Mouse (Mus musculus): Measurements from ENCODE around the gene Acr. TPM values are rescaled to one million over a fixed set of nuclear protein-coding genes. Genes with fewer than 3 reads are reported as not detected.

Acr gene
- polyA plus RNA-seq, 1 experiment from 2014 or later = 2.5 TPM

DNA sequence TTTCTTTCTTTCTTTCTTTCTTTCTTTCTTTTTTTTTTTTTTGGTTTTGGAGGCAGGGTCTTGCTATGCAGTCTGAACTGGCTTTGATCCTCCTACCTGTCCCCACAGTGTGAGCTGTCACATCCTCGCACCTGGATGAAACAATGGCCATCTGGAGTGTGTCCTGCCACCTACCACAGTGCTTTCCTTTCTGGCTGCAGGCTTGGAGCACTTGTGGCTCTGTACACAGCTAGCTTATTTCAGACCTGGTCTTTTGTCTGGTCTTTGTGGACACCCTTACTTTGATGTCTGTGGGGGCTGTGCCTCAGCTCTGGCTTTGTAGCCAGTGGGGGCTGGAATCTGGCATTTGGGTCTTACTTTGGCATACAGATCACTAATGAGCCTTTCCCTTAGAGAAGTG lies 16.4 kb upstream of the Acr start:
- Histone ChIP-seq H3K9me3 (no peaks in the 10 kb centered on the region), H3K4me1 (replicated peaks) (peaks cover 28% of the 10 kb centered on the region), H3K27ac (no peak overlapping the region), H3K9ac (replicated peaks) (no peak overlapping the region), H3K36me3 (peaks cover 36% of the 10 kb centered on the region), H3K4me2 (replicated peaks) (no peak overlapping the region), H3K4me3 (replicated peaks) (no peak overlapping the region), H3K27me3 (peaks cover 36% of the 10 kb centered on the region)
- no peak for ATAC-seq
- 92% methylated on average over 1 of the region's 1 CpGs for WGBS

DNA sequence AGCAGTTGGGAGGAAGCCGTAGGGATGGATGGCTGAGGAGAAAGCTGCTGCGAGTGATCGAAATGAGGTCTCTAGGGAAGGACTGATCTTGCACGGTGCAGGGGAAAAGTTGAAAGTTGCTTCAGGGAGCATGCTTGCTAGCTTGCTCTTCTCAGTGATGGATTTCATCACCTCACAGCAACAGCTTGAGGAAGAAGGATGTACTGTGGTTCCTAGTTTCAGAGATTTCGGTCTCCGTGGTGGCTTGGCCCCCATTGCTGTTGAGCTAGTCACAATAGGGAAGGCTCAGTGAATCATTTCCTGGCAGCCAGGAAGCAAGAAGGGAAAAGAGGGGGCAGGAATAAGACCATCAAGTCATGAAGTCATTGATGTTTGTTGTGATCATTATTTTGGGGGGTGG lies 12.5 kb upstream of the Acr start:
- Histone ChIP-seq H3K4me1 (replicated peaks) (peaks cover 25% of the 10 kb centered on the region), H3K4me2 (replicated peaks) (no peak overlapping the region), H3K9ac (replicated peaks) (no peak overlapping the region), H3K36me3 (peaks cover 16% of the 10 kb centered on the region), H3K27me3 (peaks cover 46% of the 10 kb centered on the region), H3K9me3 (no peaks in the 10 kb centered on the region), H3K4me3 (replicated peaks) (no peak overlapping the region), H3K27ac (no peak overlapping the region)
- ATAC-seq = no peak
- WGBS = 89% methylated on average over 6 of the region's 6 CpGs

DNA sequence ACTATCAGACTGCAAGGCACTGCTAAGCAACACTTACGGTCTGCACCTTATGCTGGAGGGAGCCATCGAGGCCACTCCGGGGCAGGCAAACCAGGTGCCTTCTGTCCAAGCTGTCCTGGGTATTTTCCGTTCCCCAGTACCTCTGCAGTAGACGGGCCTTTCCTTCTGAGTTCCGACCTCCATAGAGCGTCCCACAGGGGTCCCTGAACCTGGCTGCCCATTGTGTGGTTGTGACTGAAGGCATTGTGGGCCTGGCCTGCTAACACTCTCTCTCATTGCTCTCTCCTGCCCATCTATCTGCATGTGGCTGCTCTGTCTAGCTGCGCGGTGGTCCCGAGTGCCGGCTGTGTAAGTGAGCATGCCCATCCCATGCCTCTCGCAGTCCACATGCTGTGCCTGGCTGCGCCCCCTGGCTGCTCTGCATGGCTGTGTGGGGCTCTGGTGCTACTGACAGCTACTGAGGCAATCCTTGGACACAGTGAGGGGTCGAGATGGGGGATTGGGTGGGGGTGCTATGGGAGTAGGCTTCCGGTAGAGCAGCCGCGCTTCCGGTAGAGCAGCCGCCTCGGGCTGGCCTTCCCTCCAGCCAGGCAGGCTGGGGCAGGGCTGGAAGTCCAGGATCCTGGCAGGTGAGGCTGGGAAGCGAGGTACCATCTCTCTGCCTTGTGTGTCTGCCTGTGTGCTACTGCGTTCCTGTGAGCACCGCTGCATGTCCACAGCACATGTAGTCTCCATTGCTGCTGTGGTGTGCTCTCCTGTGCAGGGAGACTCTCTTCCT lies 11.5 kb upstream of the Acr start:
- peak; percentile 74 for ATAC-seq
- H3K9me3 ChIP-seq = no peaks in the 10 kb centered on the region
- peak overlapping the region; percentile 16 for H3K4me3 ChIP-seq (replicated peaks)
- H3K27ac ChIP-seq = no peak overlapping the region
- H3K4me2 ChIP-seq (replicated peaks) = peak overlapping the region; percentile 29
- peaks cover 25% of the 10 kb centered on the region for H3K4me1 ChIP-seq (replicated peaks)
- peak overlapping the region; percentile 36; the same call in 1 of the 2 replicates for H3K9ac ChIP-seq (replicated peaks)
- H3K36me3 ChIP-seq = peaks cover 12% of the 10 kb centered on the region
- peaks cover 46% of the 10 kb centered on the region for H3K27me3 ChIP-seq
- WGBS = 20% methylated on average over 23 of the region's 23 CpGs

DNA sequence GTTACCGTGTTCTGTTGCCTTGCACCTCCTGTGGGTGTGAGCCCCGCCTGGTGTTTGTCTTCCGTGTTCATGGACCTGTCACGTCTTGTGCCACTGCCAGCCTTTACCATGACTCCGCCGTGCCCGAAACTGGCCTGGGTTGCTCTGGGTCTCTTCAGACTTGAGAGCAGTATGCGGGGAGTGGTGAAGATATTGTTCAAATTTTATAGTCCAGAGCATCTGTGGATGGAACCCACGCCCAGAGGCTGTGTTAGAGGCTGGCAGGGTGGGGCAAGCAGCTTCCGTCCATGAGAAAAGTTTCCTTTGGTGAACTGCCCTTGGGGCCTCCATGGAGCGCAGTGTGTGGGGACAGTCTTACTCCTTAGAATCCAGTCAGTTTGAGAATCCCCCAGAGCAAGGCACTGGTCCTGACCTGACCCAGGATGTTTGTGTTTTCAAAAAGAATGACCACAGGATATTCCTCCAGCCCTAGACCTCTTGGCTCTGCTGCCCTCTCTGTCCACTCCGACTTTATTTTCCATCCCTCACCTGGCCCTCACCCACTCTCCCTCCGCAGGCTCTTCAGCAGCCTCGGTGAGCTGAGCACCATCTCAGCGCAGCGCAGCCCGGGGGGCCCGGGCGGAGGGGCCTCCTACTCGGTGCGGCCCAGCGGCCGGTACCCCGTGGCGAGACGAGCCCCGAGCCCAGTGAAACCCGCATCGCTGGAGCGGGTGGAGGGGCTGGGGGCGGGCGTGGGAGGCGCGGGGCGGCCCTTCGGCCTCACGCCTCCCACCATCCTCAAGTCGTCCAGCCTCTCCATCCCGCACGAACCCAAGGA lies 10.7 kb upstream of the Acr start:
- no peak; the same call in 1 of the 2 replicates for ATAC-seq
- WGBS = 11% methylated on average over 33 of the region's 40 CpGs
- Histone ChIP-seq H3K27ac (no peak overlapping the region), H3K27me3 (peaks cover 46% of the 10 kb centered on the region), H3K4me3 (replicated peaks) (peak overlapping the region; percentile 18), H3K9me3 (no peaks in the 10 kb centered on the region), H3K36me3 (peaks cover 4% of the 10 kb centered on the region), H3K4me1 (replicated peaks) (peaks cover 25% of the 10 kb centered on the region), H3K9ac (replicated peaks) (peak overlapping the region; percentile 36; the same call in 1 of the 2 replicates), H3K4me2 (replicated peaks) (peak overlapping the region; percentile 42)

DNA sequence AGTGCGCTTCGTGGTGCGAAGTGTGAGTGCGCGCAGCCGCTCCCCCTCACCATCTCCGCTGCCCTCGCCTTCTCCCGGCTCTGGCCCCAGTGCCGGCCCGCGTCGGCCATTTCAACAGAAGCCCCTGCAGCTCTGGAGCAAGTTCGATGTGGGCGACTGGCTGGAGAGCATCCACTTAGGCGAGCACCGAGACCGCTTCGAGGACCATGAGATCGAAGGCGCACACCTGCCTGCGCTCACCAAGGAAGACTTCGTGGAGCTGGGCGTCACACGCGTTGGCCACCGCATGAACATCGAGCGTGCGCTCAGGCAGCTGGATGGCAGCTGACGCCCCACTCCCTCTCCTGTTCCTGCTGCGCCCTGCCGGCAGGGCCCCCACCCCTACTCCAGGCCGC lies 10.1 kb upstream of the Acr start:
- WGBS = 4% methylated on average over 34 of the region's 34 CpGs
- no peaks in the 10 kb centered on the region for H3K9me3 ChIP-seq
- H3K27me3 ChIP-seq = peaks cover 46% of the 10 kb centered on the region
- H3K4me2 ChIP-seq (replicated peaks) = peak overlapping the region; percentile 42
- peaks cover 25% of the 10 kb centered on the region for H3K4me1 ChIP-seq (replicated peaks)
- H3K4me3 ChIP-seq (replicated peaks) = peak overlapping the region; percentile 18; the same call in 1 of the 2 replicates
- no peak overlapping the region for H3K9ac ChIP-seq (replicated peaks)
- no peak for ATAC-seq
- no peak overlapping the region for H3K27ac ChIP-seq
- peaks cover 2% of the 10 kb centered on the region; the same call in 1 of the 2 replicates for H3K36me3 ChIP-seq

DNA sequence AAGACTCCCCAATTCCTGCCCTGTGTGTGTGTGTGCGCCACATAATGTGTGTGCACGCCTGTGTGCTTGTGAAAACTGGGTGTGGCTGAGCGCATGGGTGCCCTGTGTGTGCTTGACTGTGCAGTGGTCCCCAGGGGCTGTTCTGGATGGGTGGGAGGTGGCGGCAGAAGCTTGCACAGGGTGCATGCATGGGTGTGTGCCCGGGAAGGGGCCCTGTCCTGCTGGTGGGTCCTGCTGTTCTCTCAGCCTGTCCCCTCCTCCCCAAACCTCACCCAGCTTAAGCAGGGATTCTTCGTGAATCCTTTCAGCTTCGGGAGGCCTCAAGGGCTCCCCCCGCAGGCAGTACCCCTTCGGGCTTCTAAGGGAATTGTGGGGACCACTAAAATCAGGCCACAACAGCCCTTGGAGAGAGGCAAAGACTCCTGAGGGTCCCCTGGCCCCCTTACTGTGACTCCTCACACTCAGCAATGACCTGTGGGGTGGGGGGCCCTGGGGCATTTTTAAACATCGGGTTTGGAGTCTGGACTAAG lies 8.9 kb upstream of the Acr start:
- Histone ChIP-seq H3K9me3 (no peaks in the 10 kb centered on the region), H3K36me3 (peaks cover 2% of the 10 kb centered on the region; the same call in 1 of the 2 replicates), H3K27me3 (peaks cover 46% of the 10 kb centered on the region), H3K9ac (replicated peaks) (no peak overlapping the region), H3K4me1 (replicated peaks) (peaks cover 25% of the 10 kb centered on the region), H3K4me3 (replicated peaks) (no peak overlapping the region), H3K27ac (no peak overlapping the region), H3K4me2 (replicated peaks) (no peak overlapping the region)
- WGBS = 34% methylated on average over 10 of the region's 10 CpGs
- peak; percentile 22; the same call in 1 of the 2 replicates for ATAC-seq

DNA sequence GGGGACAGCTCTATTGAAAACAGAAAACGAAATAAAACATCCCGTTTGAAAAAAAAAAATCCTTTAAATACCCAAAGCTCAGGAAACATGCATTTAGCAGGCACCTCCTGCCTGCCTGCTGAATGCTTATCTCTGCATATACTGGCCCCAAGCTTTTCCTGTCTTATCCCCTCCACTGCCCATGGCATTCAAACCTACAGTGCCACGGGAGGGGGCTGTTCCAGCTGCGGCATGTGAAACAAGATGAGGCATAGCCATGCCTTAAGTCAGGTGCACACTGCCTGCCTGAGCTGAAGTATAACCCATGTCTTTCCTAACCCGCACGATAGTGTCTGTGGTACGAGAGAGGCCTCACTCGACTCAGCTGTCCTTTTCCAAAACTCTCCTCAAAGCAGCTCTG lies 4.0 kb downstream of the Acr start:
- no peak overlapping the region for H3K4me3 ChIP-seq (replicated peaks)
- H3K36me3 ChIP-seq = no peaks in the 10 kb centered on the region
- H3K9ac ChIP-seq (replicated peaks) = no peak overlapping the region
- no peaks in the 10 kb centered on the region for H3K9me3 ChIP-seq
- H3K4me2 ChIP-seq (replicated peaks) = no peak overlapping the region
- no peak for ATAC-seq
- H3K27me3 ChIP-seq = no peaks in the 10 kb centered on the region
- H3K4me1 ChIP-seq (replicated peaks) = no peaks in the 10 kb centered on the region
- WGBS = 74% methylated on average over 8 of the region's 8 CpGs
- H3K27ac ChIP-seq = no peak overlapping the region

DNA sequence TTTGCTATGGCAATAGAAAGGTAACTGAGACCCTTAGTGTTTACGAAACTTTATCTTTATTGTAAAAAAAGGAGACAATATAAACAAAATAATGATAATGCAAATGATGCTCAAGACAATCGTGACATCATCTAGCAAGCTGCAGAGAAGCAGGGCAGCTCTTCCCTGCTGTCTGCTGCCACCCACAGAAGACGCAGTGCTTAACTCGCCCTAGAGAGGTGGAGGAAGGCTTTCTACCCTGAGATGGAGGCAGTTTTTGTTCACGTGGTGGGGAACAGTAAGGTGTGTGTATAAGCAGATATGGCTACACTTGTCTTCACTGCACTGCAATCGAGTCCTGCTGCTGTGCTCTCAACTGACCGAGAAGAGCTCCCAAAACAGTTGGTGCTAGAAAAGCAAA lies 14.4 kb downstream of the Acr start:
- H3K36me3 ChIP-seq = peaks cover 47% of the 10 kb centered on the region
- no peak overlapping the region for H3K27ac ChIP-seq
- 91% methylated on average over 7 of the region's 7 CpGs for WGBS
- H3K9me3 ChIP-seq = no peaks in the 10 kb centered on the region
- no peak overlapping the region for H3K4me3 ChIP-seq (replicated peaks)
- no peaks in the 10 kb centered on the region for H3K27me3 ChIP-seq
- no peaks in the 10 kb centered on the region for H3K4me1 ChIP-seq (replicated peaks)
- no peak overlapping the region for H3K4me2 ChIP-seq (replicated peaks)
- no peak overlapping the region for H3K9ac ChIP-seq (replicated peaks)
- no peak for ATAC-seq

DNA sequence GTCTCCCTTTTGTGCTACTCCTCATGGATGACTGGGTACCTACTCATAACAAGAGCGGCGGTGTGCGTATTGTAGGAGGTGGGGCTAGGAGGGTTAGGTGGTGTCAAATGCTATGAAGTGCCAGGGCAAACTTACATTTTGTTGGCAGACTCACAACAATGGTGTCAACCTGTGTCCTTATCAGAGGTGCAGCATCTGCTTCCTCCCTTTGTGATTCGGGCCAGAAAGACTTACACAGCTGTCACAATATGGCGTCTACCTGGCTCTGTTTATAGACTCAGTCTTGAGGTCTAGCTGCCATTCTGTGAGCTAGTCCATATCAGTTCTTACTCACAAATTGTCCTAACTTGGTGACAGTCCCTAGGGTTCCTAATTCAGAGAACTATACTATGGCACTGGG lies 17.0 kb downstream of the Acr start:
- no peaks in the 10 kb centered on the region for H3K9me3 ChIP-seq
- peaks cover 55% of the 10 kb centered on the region for H3K36me3 ChIP-seq
- H3K27ac ChIP-seq = no peak overlapping the region
- H3K4me2 ChIP-seq (replicated peaks) = no peak overlapping the region
- H3K27me3 ChIP-seq = no peaks in the 10 kb centered on the region
- no peak overlapping the region for H3K9ac ChIP-seq (replicated peaks)
- H3K4me3 ChIP-seq (replicated peaks) = no peak overlapping the region
- no peak for ATAC-seq
- H3K4me1 ChIP-seq (replicated peaks) = peaks cover 2% of the 10 kb centered on the region
- 88% methylated on average over 5 of the region's 5 CpGs for WGBS

DNA sequence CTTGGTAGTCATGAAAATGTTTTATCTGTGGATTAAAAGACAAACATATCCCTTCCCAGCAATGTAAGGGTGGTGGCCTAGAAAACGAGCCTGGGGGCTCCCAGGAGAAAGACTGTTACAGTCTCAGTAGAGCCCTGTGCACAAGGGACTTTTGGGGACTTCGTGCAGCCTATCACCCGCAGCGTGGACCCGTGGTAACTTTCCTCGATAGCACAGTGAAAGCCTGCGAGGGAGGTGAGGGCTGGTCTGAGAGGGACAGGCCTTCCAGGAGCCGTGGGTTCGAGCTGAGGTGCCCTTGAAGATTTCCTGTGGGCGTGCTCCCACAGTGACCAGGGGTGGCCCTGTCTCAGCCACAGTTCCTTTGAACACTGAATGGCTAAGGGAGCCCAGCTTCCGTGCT lies 17.5 kb downstream of the Acr start:
- no peak overlapping the region for H3K27ac ChIP-seq
- H3K9ac ChIP-seq (replicated peaks) = no peak overlapping the region
- H3K4me2 ChIP-seq (replicated peaks) = no peak overlapping the region
- WGBS = 91% methylated on average over 11 of the region's 11 CpGs
- ATAC-seq = no peak
- H3K27me3 ChIP-seq = no peaks in the 10 kb centered on the region
- H3K9me3 ChIP-seq = no peaks in the 10 kb centered on the region
- peaks cover 7% of the 10 kb centered on the region for H3K4me1 ChIP-seq (replicated peaks)
- H3K36me3 ChIP-seq = peaks cover 55% of the 10 kb centered on the region
- H3K4me3 ChIP-seq (replicated peaks) = no peak overlapping the region

DNA sequence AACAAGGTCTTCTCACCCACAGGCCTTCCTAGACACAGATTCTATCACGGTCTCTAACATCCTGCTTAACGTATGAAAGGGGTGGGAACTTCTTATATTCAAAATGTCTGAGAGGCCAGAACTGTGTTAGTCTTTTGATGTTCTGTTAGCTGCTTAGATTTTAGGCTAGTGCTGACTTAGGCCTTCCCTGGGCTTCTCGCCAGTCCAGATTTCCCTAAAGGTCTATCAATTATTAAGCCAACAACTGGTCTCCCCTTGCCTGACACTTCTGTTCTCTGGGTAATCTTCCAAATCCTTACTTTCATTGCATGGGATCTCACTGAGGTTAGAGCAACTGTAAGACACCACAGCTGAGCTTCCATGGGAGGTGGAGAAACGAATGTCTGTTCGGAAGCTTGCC lies 21.0 kb downstream of the Acr start:
- no peaks in the 10 kb centered on the region for H3K9me3 ChIP-seq
- no peaks in the 10 kb centered on the region for H3K27me3 ChIP-seq
- H3K27ac ChIP-seq = no peak overlapping the region
- no peak overlapping the region for H3K9ac ChIP-seq (replicated peaks)
- no peak for ATAC-seq
- WGBS = 88% methylated on average over 5 of the region's 5 CpGs
- no peak overlapping the region for H3K4me3 ChIP-seq (replicated peaks)
- no peak overlapping the region for H3K4me2 ChIP-seq (replicated peaks)
- H3K36me3 ChIP-seq = peaks cover 33% of the 10 kb centered on the region
- H3K4me1 ChIP-seq (replicated peaks) = peaks cover 19% of the 10 kb centered on the region

DNA sequence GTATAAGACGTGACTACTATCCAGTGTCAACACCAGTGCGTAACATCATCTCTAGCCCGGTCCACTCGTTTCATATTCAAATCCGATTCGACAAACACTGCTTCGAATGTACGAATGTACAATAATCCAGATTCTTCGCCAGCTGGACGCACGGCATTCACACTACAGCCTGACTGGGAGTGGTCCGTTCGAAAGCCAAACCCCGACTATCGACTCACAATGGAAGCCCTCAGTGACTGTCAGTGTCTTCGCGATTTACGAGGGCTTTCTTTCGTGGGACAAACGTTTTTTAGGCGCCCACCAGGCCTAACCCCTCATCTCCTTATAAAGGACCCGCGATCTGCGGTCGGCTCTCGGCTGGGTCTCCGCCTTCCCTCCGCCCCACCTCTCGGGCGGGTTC lies 23.2 kb downstream of the Acr start:
- Histone ChIP-seq H3K4me2 (replicated peaks) (peak overlapping the region; percentile 76), H3K4me1 (replicated peaks) (peaks cover 19% of the 10 kb centered on the region), H3K9me3 (no peaks in the 10 kb centered on the region), H3K27ac (peak overlapping the region; percentile 81), H3K36me3 (peaks cover 20% of the 10 kb centered on the region), H3K27me3 (no peaks in the 10 kb centered on the region), H3K9ac (replicated peaks) (peak overlapping the region; percentile 81), H3K4me3 (replicated peaks) (peak overlapping the region; percentile 73)
- ATAC-seq = no peak; the same call in 1 of the 2 replicates
- WGBS = under 1% methylated on average over 30 of the region's 30 CpGs
